Comparison of ENCODE assay signal across 8 mouse cellular contexts in genomic region chr1:36709854-36710280, GRCm38 (mm10). TPM values are rescaled to one million over a fixed set of nuclear protein-coding genes. Genes with fewer than 3 reads are reported as not detected.
A peak's percentile ranks its signal among the peaks of the same experiment; 100 is the strongest.
DNase-seq lines count a peak whose midpoint lies in the region; ATAC-seq and TF ChIP-seq lines count a peak whose summit lies in the region.

Gene 4933424G06Rik (plus strand): TSS chr1:36710149.

- peak in 1 of 2 experiments; percentile 23; a peak in 1 of 4 replicates for TF ChIP-seq EP300 in MEL (IDR thresholded peaks at IDR 0.05; ENCODE audit: low read depth in 1 of 2, low read length in 2 of 2)

- H3K9me3 ChIP-seq in MEL (replicated peaks; ENCODE audit: insufficient read depth, low read length): no peaks in the 10 kb centered on the region
- no peaks in the 10 kb centered on the region for H3K9me3 ChIP-seq in forebrain, postnatal 0 days (ENCODE audit: low read length)
- H3K9me3 ChIP-seq in lung, embryonic 15.5 days: no peaks in the 10 kb centered on the region

- WGBS in cerebellum, adult 2 months: under 1% methylated on average over 29 of the region's 29 CpGs
- under 1% methylated on average over 29 of the region's 29 CpGs for WGBS in forebrain, postnatal 0 days
- under 1% methylated on average over 29 of the region's 29 CpGs for WGBS in lung, embryonic 15.5 days

- no peak for TF ChIP-seq RAD21 in MEL (IDR thresholded peaks at IDR 0.05; ENCODE audit: low read depth, low read length)

- peak; percentile 86; a peak in 3 of 4 replicates for TF ChIP-seq POLR2A in MEL (IDR thresholded peaks at IDR 0.05; ENCODE audit: control insufficient read depth in 1 of 2, insufficient read depth in 1 of 2, low read depth in 1 of 2, low read length in 2 of 2, poor library complexity in 1 of 2)
- peak; percentile 89 for TF ChIP-seq POLR2A in cerebellum, adult 2 months (IDR thresholded peaks at IDR 0.05; ENCODE audit: borderline replicate concordance, insufficient read depth, low read length)

- peak within 1 kb of the TSS; percentile 97 for H3K9ac ChIP-seq in MEL (ENCODE audit: control insufficient read depth, low read depth, low read length, poor library complexity, severe bottlenecking)
- peak within 1 kb of the TSS; percentile 91 for H3K9ac ChIP-seq in forebrain, postnatal 0 days
- H3K9ac ChIP-seq in lung, embryonic 15.5 days: peak within 1 kb of the TSS; percentile 88

- peak within 1 kb of the TSS; percentile 76 for H3K4me2 ChIP-seq in forebrain, postnatal 0 days (ENCODE audit: low read depth)
- H3K4me2 ChIP-seq in lung, embryonic 15.5 days: peak within 1 kb of the TSS; percentile 76

- H3K27ac ChIP-seq in MEL (ENCODE audit: control insufficient read depth, low read depth, low read length): peak within 1 kb of the TSS; percentile 74
- peak within 1 kb of the TSS; percentile 83 for H3K27ac ChIP-seq in cerebellum, adult 2 months (ENCODE audit: insufficient read depth, low read length)
- H3K27ac ChIP-seq in forebrain, postnatal 0 days (ENCODE audit: low read depth, low read length): peak within 1 kb of the TSS; percentile 86
- H3K27ac ChIP-seq in lung, embryonic 15.5 days: peak within 1 kb of the TSS; percentile 74

- peak; percentile 97 for ATAC-seq in forebrain, postnatal 0 days
- ATAC-seq in lung, embryonic 15.5 days (ENCODE audit: borderline replicate concordance, extremely low read depth, low FRiP score, low TSS enrichment): peak; percentile 98

- peaks cover 2 to 13% of the 10 kb centered on the region in 2 experiments for H3K36me3 ChIP-seq in MEL (ENCODE audit: control insufficient read depth in 1 of 2, insufficient read depth in 2 of 2, low read length in 2 of 2)
- peaks cover 20% of the 10 kb centered on the region for H3K36me3 ChIP-seq in forebrain, postnatal 0 days (ENCODE audit: insufficient read depth)
- H3K36me3 ChIP-seq in lung, embryonic 15.5 days: peaks cover 17% of the 10 kb centered on the region

- no peak for TF ChIP-seq CTCF in MEL (IDR thresholded peaks at IDR 0.05 in 2 of 3, conservative IDR thresholded peaks at IDR 0.05 in 1 of 3; ENCODE audit: control insufficient read depth in 1 of 3, insufficient read depth in 1 of 3, low read depth in 2 of 3, low read length in 3 of 3, poor library complexity in 1 of 3, severe bottlenecking in 1 of 3)
- no peak for TF ChIP-seq CTCF in cerebellum, adult 2 months (IDR thresholded peaks at IDR 0.05; ENCODE audit: borderline replicate concordance, insufficient read depth, low read depth, low read length)
- no peak for TF ChIP-seq CTCF in forebrain, postnatal 0 days (IDR thresholded peaks at IDR 0.05; ENCODE audit: low read depth)

- DNase-seq in MEL (ENCODE audit: low read depth, low spot score): peak; percentile 99
- DNase-seq in cerebellum, adult 2 months: peak; percentile 98 to 99
- peak; percentile 99 for DNase-seq in forebrain, postnatal 0 days
- DNase-seq in heart, postnatal 4 days: peak; percentile 98
- peak; percentile 97 to 98 for DNase-seq in layer of hippocampus, adult 8-10 months (ENCODE audit: low spot score in 2 of 2)
- DNase-seq in ovary, adult 18-20 months (ENCODE audit: low spot score): peak; percentile 97
- peak; percentile 99 for DNase-seq in thymus, postnatal 0 days (ENCODE audit: low spot score)

- peak within 1 kb of the TSS; percentile 74 to 92 for H3K4me3 ChIP-seq in MEL (ENCODE audit: control insufficient read depth in 1 of 2, insufficient read depth in 1 of 2, low read depth in 2 of 2, low read length in 2 of 2)
- peak within 1 kb of the TSS; percentile 92 for H3K4me3 ChIP-seq in cerebellum, adult 2 months (replicated peaks; ENCODE audit: insufficient read depth, low read depth, low read length)
- peak within 1 kb of the TSS; percentile 97 for H3K4me3 ChIP-seq in forebrain, postnatal 0 days (ENCODE audit: low read depth, low read length)
- H3K4me3 ChIP-seq in lung, embryonic 15.5 days: peak within 1 kb of the TSS; percentile 90

- 0 out of 4 replicates have a peak, but pooled peaks cover 0 to 3% of the 10 kb centered on the region in 2 experiments for H3K27me3 ChIP-seq in MEL (ENCODE audit: control insufficient read depth in 1 of 2, insufficient read depth in 2 of 2, low read length in 2 of 2)
- no peaks in the 10 kb centered on the region for H3K27me3 ChIP-seq in cerebellum, adult 2 months (ENCODE audit: control insufficient read depth, insufficient read depth, low read length)
- no peaks in the 10 kb centered on the region for H3K27me3 ChIP-seq in forebrain, postnatal 0 days (ENCODE audit: insufficient read depth, low read length)
- no peaks in the 10 kb centered on the region for H3K27me3 ChIP-seq in lung, embryonic 15.5 days

- peaks cover 0 to 12% of the 10 kb centered on the region in 2 experiments; a peak in 1 of 4 replicates for H3K4me1 ChIP-seq in MEL (ENCODE audit: control insufficient read depth in 1 of 2, insufficient read depth in 2 of 2, low read length in 2 of 2)
- peaks cover 20% of the 10 kb centered on the region for H3K4me1 ChIP-seq in cerebellum, adult 2 months (ENCODE audit: control insufficient read depth, insufficient read depth, low read length)
- peaks cover 13% of the 10 kb centered on the region for H3K4me1 ChIP-seq in forebrain, postnatal 0 days (ENCODE audit: insufficient read depth)
- peaks cover 14% of the 10 kb centered on the region for H3K4me1 ChIP-seq in lung, embryonic 15.5 days

- peaks cover 25% of the 10 kb centered on the region for H3K79me2 ChIP-seq in MEL (ENCODE audit: control insufficient read depth, insufficient read depth, low read length, poor library complexity)

TF ChIP-seq in MEL, 35 proteins besides CTCF, POLR2A, EP300 and RAD21 (continues in another document):
- TF ChIP-seq JUND (IDR thresholded peaks at IDR 0.05; ENCODE audit: low read depth, low read length): peak; percentile 36; the same call in 1 of the 2 replicates
- TF ChIP-seq MAX (IDR thresholded peaks at IDR 0.05; ENCODE audit: low read length): no peak
- TF ChIP-seq ZC3H11A (IDR thresholded peaks at IDR 0.05; ENCODE audit: low read depth, low read length): no peak
- peak; percentile 90 for TF ChIP-seq ELF1 (IDR thresholded peaks at IDR 0.05; ENCODE audit: low read depth, low read length)
- TF ChIP-seq CHD2 (IDR thresholded peaks at IDR 0.05; ENCODE audit: low read length): peak; percentile 79
- peak; percentile 88 for TF ChIP-seq SIN3A (IDR thresholded peaks at IDR 0.05; ENCODE audit: low read length)
- TF ChIP-seq CHD1 (IDR thresholded peaks at IDR 0.05; ENCODE audit: low read depth, low read length): no peak
- no peak for TF ChIP-seq GABPA (IDR thresholded peaks at IDR 0.05; ENCODE audit: low read depth, low read length)
- no peak for TF ChIP-seq POLR2AphosphoS5 (IDR thresholded peaks at IDR 0.05; ENCODE audit: borderline replicate concordance, low read depth, low read length)
- TF ChIP-seq TBP (IDR thresholded peaks at IDR 0.05; ENCODE audit: low read depth, low read length): peak; percentile 72
- TF ChIP-seq ETS1 (IDR thresholded peaks at IDR 0.05; ENCODE audit: low read depth, low read length): peak; percentile 85
- peak; percentile 23; the same call in 1 of the 2 replicates for TF ChIP-seq ZMIZ1 (IDR thresholded peaks at IDR 0.05; ENCODE audit: low read depth, low read length)
- TF ChIP-seq SMC3 (IDR thresholded peaks at IDR 0.05; ENCODE audit: low read depth, low read length): no peak
- no peak for TF ChIP-seq MYB (IDR thresholded peaks at IDR 0.05; ENCODE audit: low read depth, low read length)
- no peak for TF ChIP-seq MEF2A (IDR thresholded peaks at IDR 0.05; ENCODE audit: extremely low read depth, insufficient replicate concordance, low read depth, low read length, poor library complexity, severe bottlenecking)
- 0 out of 2 replicates have a peak, but pooled peaks have one; percentile 29 for TF ChIP-seq USF1 (IDR thresholded peaks at IDR 0.05; ENCODE audit: low read depth, low read length)
- TF ChIP-seq USF2 (IDR thresholded peaks at IDR 0.05; ENCODE audit: borderline replicate concordance in 1 of 2, insufficient read depth in 1 of 2, low read depth in 1 of 2, low read length in 2 of 2): no peak
- TF ChIP-seq TAL1 (IDR thresholded peaks at IDR 0.05; ENCODE audit: low read length): no peak
- peak; percentile 88 for TF ChIP-seq HCFC1 (IDR thresholded peaks at IDR 0.05; ENCODE audit: low read depth, low read length)
- no peak for TF ChIP-seq MXI1 (IDR thresholded peaks at IDR 0.05; ENCODE audit: low read depth, low read length)
- no peak for TF ChIP-seq UBTF (IDR thresholded peaks at IDR 0.05; ENCODE audit: borderline replicate concordance, insufficient read depth, low read depth, low read length)
- peak; percentile 91 for TF ChIP-seq NELFE (IDR thresholded peaks at IDR 0.05; ENCODE audit: low read depth, low read length)
- no peak for TF ChIP-seq BHLHE40 (IDR thresholded peaks at IDR 0.05; ENCODE audit: borderline replicate concordance, low read depth, low read length)
- no peak for TF ChIP-seq MYC (IDR thresholded peaks at IDR 0.05; ENCODE audit: low read depth, low read length)
- no peak for TF ChIP-seq TCF12 (IDR thresholded peaks at IDR 0.05; ENCODE audit: low read depth, low read length)
- peak; percentile 37; the same call in 1 of the 2 replicates for TF ChIP-seq NRF1 (IDR thresholded peaks at IDR 0.05; ENCODE audit: insufficient read depth, low read depth, low read length, poor library complexity, severe bottlenecking)
- peak; percentile 87; the same call in 1 of the 2 replicates for TF ChIP-seq MAZ (IDR thresholded peaks at IDR 0.05; ENCODE audit: low read depth, low read length)
- TF ChIP-seq POLR2AphosphoS2 (IDR thresholded peaks at IDR 0.05; ENCODE audit: low read length): peak; percentile 80
- TF ChIP-seq E2F4 (IDR thresholded peaks at IDR 0.05; ENCODE audit: borderline replicate concordance, low read depth, low read length): no peak
- no peak for TF ChIP-seq ZKSCAN1 (IDR thresholded peaks at IDR 0.05; ENCODE audit: low read depth, low read length)
- no peak for TF ChIP-seq MAFK (IDR thresholded peaks at IDR 0.05; ENCODE audit: borderline replicate concordance, low read depth, low read length)

RNA-seq across cellular contexts. Expression of gene 4933424G06Rik, which starts in this region (rescaled TPM):
- not detected in 2 replicates for total RNA-seq in MEL (2012; rRNA removed)
- not detected for polyA plus RNA-seq in MEL (2012; ENCODE audit: insufficient read depth in 1 of 2, insufficient read length in 2 of 2, low read depth in 1 of 2, low replicate concordance in 2 of 2, missing spikeins in 1 of 2)
- polyA plus RNA-seq in cerebellum, adult 2 months (2012; rRNA removed): 0.16 and 0.21 TPM in 2 replicates
- not detected in 2 replicates for total RNA-seq in forebrain, postnatal 0 days (2014; rRNA removed)
- polyA plus RNA-seq in forebrain, postnatal 0 days (2015; fragmentation: Nextera tagmentation; extraction: Ambion mirVana): 0.39 and 0.71 TPM in 2 replicates
- not detected for total RNA-seq in heart, postnatal 4 days (2021)
- under 1 TPM in 1 of 4 experiments, not detected in 3; 0.56 TPM for total RNA-seq in layer of hippocampus, adult 8-10 months (2022)
- not detected in 2 replicates for polyA plus RNA-seq in lung, embryonic 15.5 days (2015; fragmentation: Nextera tagmentation; extraction: Ambion mirVana)
- 0.13 TPM in 1 of 2 replicates, not detected in the other for polyA plus RNA-seq in thymus, postnatal 0 days (2015; fragmentation: Nextera tagmentation; extraction: Ambion mirVana)

Comparison
In these comparisons a context has a peak if more than half of its experiments do, and no peak if none do; other contexts are left out.
1. Peak in every context shown above with its lines: DNase-seq, ATAC-seq, H3K4me3 ChIP-seq and H3K27ac ChIP-seq.
2. Peak in DNase-seq, H3K4me3 ChIP-seq, H3K27ac ChIP-seq and H3K9ac ChIP-seq in MEL; RNA of the gene not detected or under 1 TPM.
3. Peak in DNase-seq, H3K4me3 ChIP-seq and H3K27ac ChIP-seq in cerebellum, adult 2 months; RNA of the gene not detected or under 1 TPM.
4. Peak in DNase-seq, ATAC-seq, H3K4me3 ChIP-seq, H3K27ac ChIP-seq, H3K9ac ChIP-seq and H3K4me2 ChIP-seq in forebrain, postnatal 0 days; RNA of the gene not detected or under 1 TPM.
5. Peak in DNase-seq in heart, postnatal 4 days; RNA of the gene not detected or under 1 TPM.
6. Peak in DNase-seq in layer of hippocampus, adult 8-10 months; RNA of the gene not detected or under 1 TPM.
7. Peak in ATAC-seq, H3K4me3 ChIP-seq, H3K27ac ChIP-seq, H3K9ac ChIP-seq and H3K4me2 ChIP-seq in lung, embryonic 15.5 days; RNA of the gene not detected or under 1 TPM.
8. Peak in DNase-seq in thymus, postnatal 0 days; RNA of the gene not detected or under 1 TPM.